Mouse (Mus musculus): ENCODE results near the gene Tmem115. TPM values are rescaled to one million over a fixed set of nuclear protein-coding genes. Genes with fewer than 3 reads are reported as not detected.

Tmem115 gene
- polyA plus RNA-seq, 2 experiments, result 8.3 to 15.7 TPM

DNA sequence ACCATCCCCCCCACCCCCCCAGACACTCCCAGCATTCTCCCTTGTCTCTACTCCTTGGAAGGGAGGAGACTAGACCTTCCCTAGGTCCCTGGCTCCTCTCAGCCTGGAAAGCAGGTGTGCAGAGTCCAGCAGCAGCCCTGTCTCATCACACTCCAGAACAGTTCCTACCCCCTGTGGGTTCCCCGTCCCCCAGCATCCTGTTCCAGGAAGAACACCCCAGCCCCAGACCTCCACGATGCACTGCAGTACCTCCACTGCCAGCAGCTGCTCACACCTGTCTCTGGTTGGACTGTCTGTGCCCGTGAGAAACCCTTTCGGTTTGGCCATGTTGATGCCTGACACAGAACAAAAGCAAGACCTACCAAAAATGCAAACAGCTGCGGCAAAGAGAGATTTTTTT lies 12.6 kb upstream of the Tmem115 start:
- Histone ChIP-seq H3K4me3 (ENCODE audit: insufficient read depth in 1 of 2, low read depth in 2 of 2, low read length in 2 of 2) (no peak overlapping the region), H3K36me3 (replicated peaks; ENCODE audit: control insufficient read depth, insufficient read depth, low read depth) (no peaks in the 10 kb centered on the region), H3K4me2 (ENCODE audit: low read depth) (no peak overlapping the region), H3K27me3 (ENCODE audit: control insufficient read depth, insufficient read depth, low read length) (peaks cover 10% of the 10 kb centered on the region), H3K9me3 (ENCODE audit: control insufficient read depth, low read length) (no peaks in the 10 kb centered on the region), H3K9ac (replicated peaks) (no peak overlapping the region), H3K4me1 (replicated peaks; ENCODE audit: control insufficient read depth in 2 of 2, insufficient read depth in 2 of 2, low read length in 1 of 2) (no peaks in the 10 kb centered on the region), H3K27ac (no peak overlapping the region)
- WGBS (ENCODE audit: insufficient replicate concordance), result 41% methylated on average over 5 of the region's 5 CpGs
- ATAC-seq (ENCODE audit: insufficient read depth), result no peak
- no peak for TF ChIP-seq EP300 (IDR thresholded peaks at IDR 0.05; ENCODE audit: low read depth)
- no peak for TF ChIP-seq CTCF (IDR thresholded peaks at IDR 0.05; ENCODE audit: low read depth)
- DNase-seq (ENCODE audit: low read depth in 3 of 3, low spot score in 3 of 3), result no peak

DNA sequence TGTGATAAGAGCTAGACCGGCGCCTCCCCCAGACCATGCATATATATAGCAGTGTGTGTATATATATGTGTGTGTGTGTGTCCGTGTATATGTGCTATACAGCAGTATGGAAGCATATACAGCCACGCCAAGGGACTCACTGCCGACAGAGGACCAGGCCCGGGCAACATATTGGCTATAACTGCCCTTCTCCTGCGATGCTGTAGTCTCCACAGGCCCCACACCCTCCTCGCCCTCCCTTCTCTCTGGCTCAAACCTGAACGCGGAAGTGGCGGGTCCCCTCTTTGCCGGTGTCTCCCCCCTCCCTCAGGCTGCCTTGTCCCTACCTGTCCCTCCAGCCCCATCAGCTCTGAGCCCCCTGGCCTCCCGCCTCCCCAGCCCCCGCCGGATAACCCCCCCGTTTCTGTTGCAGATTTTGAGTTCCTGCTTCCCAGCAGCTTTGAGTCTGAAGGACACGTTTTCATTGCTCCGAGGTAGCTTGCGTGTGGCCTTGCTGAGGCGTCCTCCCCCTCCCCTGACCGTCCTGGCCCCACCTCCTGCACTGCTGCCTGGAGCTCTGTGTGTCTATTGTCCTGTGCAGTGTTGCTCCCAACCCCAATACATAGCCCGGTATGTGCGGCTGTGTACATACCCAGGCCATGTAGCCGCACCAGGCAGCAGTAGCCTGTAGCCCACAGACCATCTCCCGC lies 11.9 kb upstream of the Tmem115 start:
- no peak overlapping the region for H3K4me3 ChIP-seq (ENCODE audit: insufficient read depth in 1 of 2, low read depth in 2 of 2, low read length in 2 of 2)

DNA sequence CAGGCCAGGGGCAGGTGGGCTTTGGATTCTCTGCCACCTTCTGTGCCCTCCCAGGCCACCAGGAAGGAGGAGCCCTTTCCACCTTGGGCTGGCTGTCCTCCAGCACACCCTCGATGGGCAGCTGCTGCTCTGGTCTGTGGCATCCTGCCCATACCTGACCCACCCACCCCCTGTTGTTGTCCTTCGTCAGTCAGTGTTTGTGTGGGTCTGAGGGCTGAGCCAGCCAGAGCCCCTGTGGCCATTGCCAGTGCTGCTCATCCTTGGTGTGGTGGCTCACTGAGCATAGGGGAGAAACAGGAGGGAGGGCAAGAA lies 11.4 kb upstream of the Tmem115 start:
- Histone ChIP-seq H3K4me1 (replicated peaks; ENCODE audit: control insufficient read depth in 2 of 2, insufficient read depth in 2 of 2, low read length in 1 of 2) (no peaks in the 10 kb centered on the region), H3K9me3 (ENCODE audit: control insufficient read depth, low read length) (no peaks in the 10 kb centered on the region), H3K36me3 (replicated peaks; ENCODE audit: control insufficient read depth, insufficient read depth, low read depth) (no peaks in the 10 kb centered on the region), H3K27ac (no peak overlapping the region), H3K4me2 (ENCODE audit: low read depth) (no peak overlapping the region), H3K4me3 (ENCODE audit: insufficient read depth in 1 of 2, low read depth in 2 of 2, low read length in 2 of 2) (no peak overlapping the region), H3K27me3 (ENCODE audit: control insufficient read depth, insufficient read depth, low read length) (peaks cover 20% of the 10 kb centered on the region), H3K9ac (replicated peaks) (no peak overlapping the region)
- no peak for ATAC-seq (ENCODE audit: insufficient read depth)
- TF ChIP-seq CTCF (IDR thresholded peaks at IDR 0.05; ENCODE audit: low read depth) (no peak), EP300 (IDR thresholded peaks at IDR 0.05; ENCODE audit: low read depth) (no peak)
- no peak for DNase-seq (ENCODE audit: low read depth in 3 of 3, low spot score in 3 of 3)
- WGBS (ENCODE audit: insufficient replicate concordance), result 58% methylated on average over 2 of the region's 2 CpGs

More for the DNA sequence above, 11.9 kb upstream of the Tmem115 start:
- Histone ChIP-seq H3K4me2 (ENCODE audit: low read depth) (peak overlapping the region; percentile 6), H3K9ac (replicated peaks) (no peak overlapping the region), H3K27me3 (ENCODE audit: control insufficient read depth, insufficient read depth, low read length) (peaks cover 15% of the 10 kb centered on the region), H3K4me1 (replicated peaks; ENCODE audit: control insufficient read depth in 2 of 2, insufficient read depth in 2 of 2, low read length in 1 of 2) (no peaks in the 10 kb centered on the region), H3K36me3 (replicated peaks; ENCODE audit: control insufficient read depth, insufficient read depth, low read depth) (no peaks in the 10 kb centered on the region), H3K9me3 (ENCODE audit: control insufficient read depth, low read length) (no peaks in the 10 kb centered on the region), H3K27ac (no peak overlapping the region)
- no peak for DNase-seq (ENCODE audit: low read depth in 3 of 3, low spot score in 3 of 3)
- WGBS (ENCODE audit: insufficient replicate concordance), result 25% methylated on average over 25 of the region's 25 CpGs
- ATAC-seq (ENCODE audit: insufficient read depth), result no peak
- TF ChIP-seq CTCF (IDR thresholded peaks at IDR 0.05; ENCODE audit: low read depth) (no peak), EP300 (IDR thresholded peaks at IDR 0.05; ENCODE audit: low read depth) (no peak)

DNA sequence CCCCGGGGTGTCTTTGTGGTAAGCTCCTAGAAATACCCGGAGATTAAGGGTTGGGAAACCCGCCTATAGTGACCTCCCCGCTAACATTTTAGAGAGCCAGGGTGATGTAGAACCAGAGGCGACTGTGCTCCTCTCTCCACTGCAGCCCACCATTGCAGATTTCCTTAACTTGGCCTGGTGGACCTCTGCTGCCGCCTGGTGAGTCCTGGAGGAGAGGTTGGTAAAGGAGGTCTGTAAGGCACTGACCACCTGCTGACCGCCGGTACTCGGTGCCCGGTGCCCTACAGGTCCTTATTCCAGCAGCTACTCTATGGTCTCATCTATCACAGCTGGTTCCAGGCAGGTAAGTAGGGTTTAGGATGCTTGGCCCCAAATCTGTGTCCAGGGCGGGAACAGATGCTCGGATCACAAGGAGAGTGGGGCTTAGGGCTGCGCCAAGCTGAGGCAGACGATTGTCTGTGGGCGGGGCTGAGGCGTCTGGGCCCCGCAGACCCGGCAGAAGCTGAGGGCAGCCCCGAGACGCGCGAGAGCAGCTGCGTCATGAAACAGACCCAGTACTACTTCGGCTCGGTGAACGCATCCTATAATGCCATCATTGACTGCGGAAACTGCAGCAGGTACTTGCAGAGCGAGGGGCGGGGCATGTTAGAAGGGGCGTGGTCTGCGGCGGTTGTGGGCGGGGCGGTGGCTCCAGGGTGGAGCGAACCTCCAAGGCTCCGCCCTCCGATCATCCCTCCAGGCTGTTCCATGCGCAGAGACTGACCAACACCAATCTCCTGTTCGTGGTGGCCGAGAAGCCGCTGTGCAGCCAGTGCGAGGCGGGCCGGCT lies 7.3 kb upstream of the Tmem115 start:
- no peaks in the 10 kb centered on the region for H3K9me3 ChIP-seq (ENCODE audit: control insufficient read depth, low read length)
- peaks cover 25% of the 10 kb centered on the region for H3K27me3 ChIP-seq (ENCODE audit: control insufficient read depth, insufficient read depth, low read length)
- no peak overlapping the region for H3K9ac ChIP-seq (replicated peaks)
- WGBS (ENCODE audit: insufficient replicate concordance), result 7% methylated on average over 44 of the region's 44 CpGs
- H3K27ac ChIP-seq, result no peak overlapping the region
- TF ChIP-seq EP300 (IDR thresholded peaks at IDR 0.05; ENCODE audit: low read depth) (no peak), CTCF (IDR thresholded peaks at IDR 0.05; ENCODE audit: low read depth) (0 out of 2 replicates have a peak, but pooled peaks have one; percentile 1)
- no peaks in the 10 kb centered on the region for H3K4me1 ChIP-seq (replicated peaks; ENCODE audit: control insufficient read depth in 2 of 2, insufficient read depth in 2 of 2, low read length in 1 of 2)
- peak overlapping the region in 1 of 2 experiments; percentile 22; a peak in 2 of 4 replicates for H3K4me3 ChIP-seq (ENCODE audit: insufficient read depth in 1 of 2, low read depth in 2 of 2, low read length in 2 of 2)
- H3K36me3 ChIP-seq (replicated peaks; ENCODE audit: control insufficient read depth, insufficient read depth, low read depth), result no peaks in the 10 kb centered on the region
- peak in 2 of 3 experiments; percentile 47 to 58 for DNase-seq (ENCODE audit: low read depth in 3 of 3, low spot score in 3 of 3)
- peak overlapping the region; percentile 52 for H3K4me2 ChIP-seq (ENCODE audit: low read depth)
- peak; percentile 59 for ATAC-seq (ENCODE audit: insufficient read depth)

All from liver, embryonic 14.5 days (tissue).